Mouse (Mus musculus) heart, embryonic 15.5 days (tissue): ENCODE data around the gene Hepacam. TPM values are rescaled to one million over a fixed set of nuclear protein-coding genes. Genes with fewer than 3 reads are reported as not detected.

ENCODE experiments used
- ATAC-seq: fragments of 200-750 bp; cut with Nextera tagmentation; replicated peaks from 2 replicates; pipeline ENCODE4 v1.8.0; 2017; ENCODE audit warnings: low read depth, moderate TSS enrichment; ENCODE audit not compliant: insufficient number of reproducible peaks, insufficient read depth, low FRiP score
- H3K27ac ChIP-seq: fragments of 300-500 bp; sonication (generic); 2 replicates; pipeline ENCODE4 v1.5.1; 2015; ENCODE audit warnings: mild to moderate bottlenecking, inconsistent platforms
- H3K27me3 ChIP-seq: fragments of 300-500 bp; sonication (generic); 2 replicates; pipeline ENCODE4 v1.6.1; 2015; ENCODE audit warnings: inconsistent platforms
- H3K36me3 ChIP-seq: fragments of 300-500 bp; sonication (generic); 2 replicates; pipeline ENCODE4 v1.6.1; 2015; ENCODE audit warnings: mild to moderate bottlenecking, inconsistent platforms
- H3K4me1 ChIP-seq: fragments of 300-500 bp; sonication (generic); replicated peaks from 2 replicates; pipeline ENCODE4 v1.6.1; 2015; ENCODE audit warnings: inconsistent platforms
- H3K4me2 ChIP-seq: fragments of 300-500 bp; sonication (generic); 2 replicates; pipeline ENCODE4 v1.6.1; 2015; ENCODE audit warnings: inconsistent platforms, mild to moderate bottlenecking, moderate library complexity
- H3K4me3 ChIP-seq: fragments of 300-500 bp; sonication (generic); 2 replicates; pipeline ENCODE4 v1.5.1; 2015; ENCODE audit warnings: mild to moderate bottlenecking, inconsistent platforms
- H3K9ac ChIP-seq: fragments of 300-500 bp; sonication (generic); 2 replicates; pipeline ENCODE4 v1.6.1; 2015; ENCODE audit warnings: mild to moderate bottlenecking, inconsistent platforms
- H3K9me3 ChIP-seq: fragments of 300-500 bp; sonication (generic); replicated peaks from 2 replicates; pipeline ENCODE4 v1.6.1; 2016; ENCODE audit warnings: inconsistent platforms
- WGBS: fragments of 180-500 bp; shearing (Covaris S2); methylation state at CpG from one replicate; pipeline ENCODE4 v1.1.7; 2015; ENCODE audit warnings: mixed read lengths; 5-methylcytosine and 5-hydroxymethylcytosine counted together
- polyA plus RNA-seq: library from polyadenylated mRNA; unstranded; fragments of >200 nt; fragmentation: Nextera tagmentation; extraction: Ambion mirVana; gene quantifications from 2 replicates; pipeline ENCODE4 v1.2.1, GENCODE M21; 2015

Hepacam gene
- polyA plus RNA-seq, 1 experiment from 2014 or later = 0.09 TPM

DNA sequence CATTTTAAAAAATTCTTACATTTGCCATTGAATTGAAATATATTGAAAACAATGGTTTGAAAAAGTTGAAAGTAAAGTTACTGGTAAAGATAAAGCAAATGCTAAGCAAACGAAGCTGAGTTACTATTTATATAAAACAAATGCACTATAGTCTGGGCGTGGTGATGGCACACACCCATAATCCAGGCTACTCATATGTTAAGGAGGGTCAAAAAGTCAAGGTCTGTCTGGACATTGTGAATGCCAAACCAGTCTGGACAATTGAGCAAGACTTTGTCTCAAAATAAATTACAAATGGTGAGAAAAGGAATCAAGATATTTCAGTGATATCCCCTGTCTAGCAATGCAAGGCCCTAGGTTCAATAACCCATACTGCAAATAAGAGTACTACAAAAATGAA, 23.7 kb downstream of the Hepacam start:
- no peak for ATAC-seq
- Histone ChIP-seq H3K27ac (no peak overlapping the region), H3K9ac (no peak overlapping the region), H3K27me3 (peaks cover 7% of the 10 kb centered on the region), H3K4me1 (no peaks in the 10 kb centered on the region), H3K4me2 (no peak overlapping the region), H3K9me3 (no peaks in the 10 kb centered on the region), H3K36me3 (no peaks in the 10 kb centered on the region), H3K4me3 (no peak overlapping the region)
- WGBS = 51% methylated on average over 2 of the region's 2 CpGs

DNA sequence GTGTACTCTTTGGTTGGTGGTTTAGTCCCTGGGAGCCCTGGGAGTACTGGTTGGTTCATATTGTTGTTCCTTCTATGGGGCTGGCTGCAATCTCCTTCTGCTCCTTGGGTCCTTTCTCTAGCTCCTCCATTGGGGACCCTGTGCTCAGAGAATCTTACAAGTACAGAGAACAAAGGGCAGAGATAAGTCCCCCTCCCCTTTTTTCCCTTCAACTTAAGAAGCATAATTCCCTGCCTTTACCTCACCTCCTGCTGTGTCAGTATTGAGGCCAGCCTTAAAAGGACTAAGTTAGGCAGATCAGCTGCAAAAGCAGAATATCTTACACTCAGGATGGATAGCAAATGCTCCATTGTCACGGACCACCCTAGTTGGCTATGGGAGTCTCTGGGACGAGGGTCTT, 24.9 kb downstream of the Hepacam start:
- Histone ChIP-seq H3K27ac (no peak overlapping the region), H3K4me1 (no peaks in the 10 kb centered on the region), H3K4me2 (no peak overlapping the region), H3K4me3 (no peak overlapping the region), H3K9me3 (no peaks in the 10 kb centered on the region), H3K36me3 (no peaks in the 10 kb centered on the region), H3K9ac (no peak overlapping the region), H3K27me3 (no peaks in the 10 kb centered on the region)
- ATAC-seq = no peak
- WGBS = 79% methylated on average over 2 of the region's 2 CpGs

DNA sequence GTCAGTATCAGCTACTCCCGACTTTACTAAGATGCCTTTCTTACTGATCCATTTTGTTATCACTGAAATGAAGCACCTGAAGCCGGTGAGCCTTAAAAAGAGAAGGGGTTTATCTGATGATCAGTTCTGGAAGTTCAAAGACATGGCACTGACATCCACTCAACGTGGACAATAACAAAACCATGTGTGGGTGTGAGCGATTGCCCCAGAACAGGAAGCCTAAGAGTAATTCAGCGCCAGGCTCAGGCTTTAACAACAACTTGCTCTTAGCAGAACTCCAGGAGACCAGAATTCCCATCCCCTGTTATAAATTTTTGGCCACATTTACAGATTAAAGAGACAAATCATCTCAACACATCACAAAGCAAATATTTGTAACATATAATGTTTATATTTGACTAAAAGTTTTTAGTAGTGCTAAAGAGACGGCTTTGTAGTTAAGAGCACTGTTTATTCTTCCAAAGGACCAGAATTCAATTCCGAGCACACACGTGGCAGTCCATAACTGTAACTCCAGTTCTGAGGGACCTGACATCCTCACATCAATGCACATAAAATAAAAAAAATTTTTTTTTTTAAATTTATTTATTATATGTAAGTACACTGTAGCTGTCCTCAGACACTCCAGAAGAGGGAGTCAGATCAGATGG, 26.5 kb downstream of the Hepacam start:
- Histone ChIP-seq H3K4me2 (no peak overlapping the region), H3K9ac (no peak overlapping the region), H3K27ac (no peak overlapping the region), H3K4me3 (no peak overlapping the region), H3K27me3 (no peaks in the 10 kb centered on the region), H3K4me1 (no peaks in the 10 kb centered on the region), H3K9me3 (no peaks in the 10 kb centered on the region), H3K36me3 (no peaks in the 10 kb centered on the region)
- 59% methylated on average over 8 of the region's 8 CpGs for WGBS
- no peak for ATAC-seq

DNA sequence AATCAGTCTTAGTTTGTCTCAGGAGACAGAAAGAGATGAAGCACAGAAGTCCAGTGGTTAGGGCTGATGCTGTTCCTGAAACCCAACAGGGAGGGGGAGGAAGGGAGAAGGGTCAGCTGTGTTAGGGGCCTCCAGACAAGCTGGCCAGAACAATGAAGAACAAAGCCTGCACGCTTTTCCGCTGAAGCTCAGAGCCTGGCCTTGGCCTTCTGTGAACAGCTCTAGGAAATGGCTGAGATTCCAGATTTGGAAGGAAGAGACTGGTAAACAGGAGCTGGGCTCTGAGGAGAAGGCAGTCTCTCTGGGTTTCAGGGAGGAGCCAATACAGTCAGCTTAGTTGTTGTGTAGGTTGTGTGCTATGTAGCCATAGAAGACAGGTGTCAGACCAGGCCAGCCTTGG, 33.4 kb downstream of the Hepacam start:
- 74% methylated on average over 2 of the region's 2 CpGs for WGBS
- no peak overlapping the region for H3K4me3 ChIP-seq
- H3K27me3 ChIP-seq = no peaks in the 10 kb centered on the region
- no peak overlapping the region for H3K4me2 ChIP-seq
- H3K4me1 ChIP-seq = no peaks in the 10 kb centered on the region
- peak overlapping the region; percentile 46 for H3K27ac ChIP-seq
- peak; percentile 51 for ATAC-seq
- H3K36me3 ChIP-seq = no peaks in the 10 kb centered on the region
- no peaks in the 10 kb centered on the region for H3K9me3 ChIP-seq
- H3K9ac ChIP-seq = no peak overlapping the region

DNA sequence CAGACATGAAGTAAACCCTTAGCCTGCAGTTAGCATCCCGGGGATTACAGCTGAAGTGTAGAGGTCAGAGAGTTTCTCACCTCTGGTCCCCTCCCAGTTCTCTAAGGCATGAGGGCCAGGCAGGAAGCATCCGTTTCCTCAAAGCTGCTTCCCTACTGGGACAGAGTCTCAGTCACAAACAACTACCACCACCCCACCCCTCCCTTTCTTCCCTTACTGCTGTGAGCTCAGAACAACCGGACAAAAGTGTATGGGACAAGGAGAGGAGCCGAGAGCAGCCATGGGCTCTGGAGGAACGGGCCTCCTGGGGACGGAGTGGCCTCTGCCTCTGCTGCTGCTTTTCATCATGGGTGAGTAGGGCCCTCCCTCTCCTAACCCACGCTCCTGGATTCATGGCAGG, 34.7 kb downstream of the Hepacam start, which contains the start of gene Robo4:
TSS of gene Robo4 (plus strand) at position 96 of the 400 bp plus-strand sequence.
- peak within 1 kb of the TSS; percentile 35 for H3K4me3 ChIP-seq
- WGBS = 20% methylated on average over 7 of the region's 7 CpGs
- H3K9me3 ChIP-seq = no peaks in the 10 kb centered on the region
- ATAC-seq = peak; percentile 53; the same call in 1 of the 2 replicates
- H3K27ac ChIP-seq = peak within 1 kb of the TSS; percentile 78
- H3K9ac ChIP-seq = peak within 1 kb of the TSS; percentile 41; the same call in 1 of the 2 replicates
- peak within 1 kb of the TSS; percentile 42 for H3K4me2 ChIP-seq
- H3K4me1 ChIP-seq = no peaks in the 10 kb centered on the region
- no peaks in the 10 kb centered on the region for H3K27me3 ChIP-seq
- H3K36me3 ChIP-seq = no peaks in the 10 kb centered on the region

DNA sequence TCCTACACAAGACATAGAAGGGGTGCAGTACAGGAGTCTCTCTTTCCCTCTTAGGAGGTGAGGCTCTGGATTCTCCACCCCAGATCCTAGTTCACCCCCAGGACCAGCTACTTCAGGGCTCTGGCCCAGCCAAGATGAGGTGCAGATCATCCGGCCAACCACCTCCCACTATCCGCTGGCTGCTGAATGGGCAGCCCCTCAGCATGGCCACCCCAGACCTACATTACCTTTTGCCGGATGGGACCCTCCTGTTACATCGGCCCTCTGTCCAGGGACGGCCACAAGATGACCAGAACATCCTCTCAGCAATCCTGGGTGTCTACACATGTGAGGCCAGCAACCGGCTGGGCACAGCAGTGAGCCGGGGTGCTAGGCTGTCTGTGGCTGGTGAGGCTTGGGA, 35.4 kb downstream of the Hepacam start:
- Histone ChIP-seq H3K27ac (peak overlapping the region; percentile 78), H3K9me3 (no peaks in the 10 kb centered on the region), H3K4me1 (no peaks in the 10 kb centered on the region), H3K36me3 (no peaks in the 10 kb centered on the region), H3K4me3 (peak overlapping the region; percentile 35), H3K4me2 (peak overlapping the region; percentile 42), H3K9ac (peak overlapping the region; percentile 41; the same call in 1 of the 2 replicates), H3K27me3 (no peaks in the 10 kb centered on the region)
- 79% methylated on average over 7 of the region's 7 CpGs for WGBS
- no peak for ATAC-seq

DNA sequence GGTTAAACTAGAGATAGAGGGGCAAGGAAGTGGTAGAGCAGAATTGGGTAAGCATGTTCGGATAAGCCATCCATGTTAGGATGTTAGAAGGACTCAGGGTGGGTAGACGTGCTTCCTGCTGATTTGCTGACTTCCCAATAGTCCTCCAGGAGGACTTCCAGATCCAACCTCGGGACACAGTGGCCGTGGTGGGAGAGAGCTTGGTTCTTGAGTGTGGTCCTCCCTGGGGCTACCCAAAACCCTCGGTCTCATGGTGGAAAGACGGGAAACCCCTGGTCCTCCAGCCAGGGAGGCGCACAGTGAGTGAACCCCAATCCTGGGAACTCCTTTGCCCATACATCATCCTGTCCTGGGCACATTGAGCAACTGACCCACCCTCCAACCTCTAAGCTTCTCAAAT, 35.9 kb downstream of the Hepacam start:
- Histone ChIP-seq H3K4me2 (peak overlapping the region; percentile 42), H3K4me1 (peaks cover under 1% of the 10 kb centered on the region; the same call in 1 of the 2 replicates), H3K27me3 (no peaks in the 10 kb centered on the region), H3K4me3 (peak overlapping the region; percentile 35), H3K36me3 (no peaks in the 10 kb centered on the region), H3K9me3 (no peaks in the 10 kb centered on the region), H3K27ac (no peak overlapping the region), H3K9ac (peak overlapping the region; percentile 41; the same call in 1 of the 2 replicates)
- no peak for ATAC-seq
- WGBS = 83% methylated on average over 7 of the region's 7 CpGs

DNA sequence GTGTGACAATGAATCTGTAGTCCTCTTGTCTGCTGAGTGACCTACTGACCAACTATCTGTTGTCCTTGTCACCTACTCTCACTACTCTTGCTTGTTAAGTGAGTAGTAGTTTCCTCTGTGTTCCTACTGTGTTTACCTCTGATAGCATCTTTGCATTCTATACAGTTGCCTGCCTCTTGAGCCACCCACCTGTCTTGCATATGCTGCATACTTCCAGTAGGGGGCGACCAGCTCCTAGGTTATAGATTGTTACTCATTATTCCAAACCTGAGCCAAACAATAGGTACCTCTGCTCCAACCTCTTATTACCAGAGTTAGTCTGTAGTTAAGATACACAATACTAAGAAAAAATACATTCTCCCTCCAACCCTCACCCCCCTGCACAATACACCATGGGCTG, 39.2 kb downstream of the Hepacam start:
- WGBS = 0% methylated on average over 1 of the region's 1 CpGs

DNA sequence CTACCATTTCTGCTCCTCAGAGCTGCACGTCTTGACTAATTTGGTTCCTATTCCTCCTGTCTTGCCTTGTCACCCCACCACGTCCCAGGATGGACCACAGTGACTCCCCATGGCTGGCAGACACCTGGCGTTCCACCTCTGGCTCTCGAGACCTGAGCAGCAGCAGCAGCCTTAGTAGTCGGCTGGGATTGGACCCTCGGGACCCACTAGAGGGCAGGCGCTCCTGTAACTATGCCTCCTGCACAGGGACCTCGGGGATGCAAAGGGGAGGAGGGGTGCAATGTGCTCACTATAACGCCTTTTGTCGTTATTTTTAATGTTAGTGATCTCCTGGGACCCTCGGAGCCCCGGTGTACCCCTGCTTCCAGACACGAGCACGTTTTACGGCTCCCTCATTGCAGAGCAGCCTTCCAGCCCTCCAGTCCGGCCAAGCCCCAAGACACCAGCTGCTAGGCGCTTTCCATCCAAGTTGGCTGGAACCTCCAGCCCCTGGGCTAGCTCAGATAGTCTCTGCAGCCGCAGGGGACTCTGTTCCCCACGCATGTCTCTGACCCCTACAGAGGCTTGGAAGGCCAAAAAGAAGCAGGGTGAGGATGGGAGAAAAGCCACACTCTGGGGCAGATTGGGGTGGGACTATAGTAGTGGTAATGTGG, 40.8 kb downstream of the Hepacam start:
- Histone ChIP-seq H3K9ac (no peak overlapping the region), H3K4me2 (peak overlapping the region; percentile 41), H3K36me3 (no peaks in the 10 kb centered on the region), H3K4me1 (peaks cover 10% of the 10 kb centered on the region), H3K27ac (no peak overlapping the region), H3K4me3 (no peak overlapping the region), H3K9me3 (no peaks in the 10 kb centered on the region), H3K27me3 (no peaks in the 10 kb centered on the region)
- 23% methylated on average over 19 of the region's 19 CpGs for WGBS
- ATAC-seq = no peak

More for the DNA sequence above, 39.2 kb downstream of the Hepacam start:
- no peaks in the 10 kb centered on the region for H3K9me3 ChIP-seq
- no peaks in the 10 kb centered on the region for H3K36me3 ChIP-seq
- H3K9ac ChIP-seq = no peak overlapping the region
- H3K4me1 ChIP-seq = peaks cover 10% of the 10 kb centered on the region
- no peak overlapping the region for H3K4me3 ChIP-seq
- no peaks in the 10 kb centered on the region for H3K27me3 ChIP-seq
- no peak overlapping the region for H3K27ac ChIP-seq
- H3K4me2 ChIP-seq = no peak overlapping the region
- ATAC-seq = no peak

DNA sequence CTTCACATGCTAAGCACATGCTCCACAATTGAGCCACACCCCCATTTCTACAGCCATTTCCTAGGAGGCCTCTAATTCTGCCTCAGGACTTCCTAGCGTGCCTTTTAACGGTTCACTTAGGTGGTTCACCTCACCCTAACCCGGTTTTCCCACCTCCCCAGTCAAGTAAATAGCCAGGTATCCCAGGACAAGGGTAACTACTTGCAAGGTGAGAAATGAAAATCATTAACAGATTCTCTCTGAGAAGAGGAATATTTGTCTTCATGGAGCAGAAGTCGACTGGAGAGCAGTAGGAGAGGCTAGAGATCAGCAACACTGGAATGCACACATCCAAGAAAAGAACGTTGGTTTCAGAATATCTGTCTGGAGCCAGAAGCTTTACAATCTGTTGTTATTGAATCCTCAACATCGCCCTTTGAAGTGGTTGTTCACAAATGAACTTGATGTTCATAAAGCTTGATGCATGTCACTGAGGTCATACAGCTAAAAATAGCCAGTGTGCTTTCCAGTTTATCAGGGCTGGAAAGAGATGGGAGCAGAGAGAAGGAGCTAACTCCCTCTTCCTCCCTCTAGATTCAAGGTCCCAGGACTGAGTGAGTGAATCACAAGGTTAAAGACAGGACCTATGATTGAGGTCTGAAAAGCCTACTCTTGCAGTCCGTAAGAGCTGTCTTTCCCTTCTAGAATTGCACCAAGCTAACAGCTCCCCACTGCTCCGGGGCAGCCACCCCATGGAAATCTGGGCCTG, 42.7 kb downstream of the Hepacam start:
- no peak; the same call in 1 of the 2 replicates for ATAC-seq
- Histone ChIP-seq H3K9ac (no peak overlapping the region), H3K9me3 (no peaks in the 10 kb centered on the region), H3K27ac (no peak overlapping the region), H3K4me2 (no peak overlapping the region), H3K36me3 (no peaks in the 10 kb centered on the region), H3K27me3 (no peaks in the 10 kb centered on the region), H3K4me1 (peaks cover 10% of the 10 kb centered on the region), H3K4me3 (no peak overlapping the region)
- 54% methylated on average over 8 of the region's 8 CpGs for WGBS

DNA sequence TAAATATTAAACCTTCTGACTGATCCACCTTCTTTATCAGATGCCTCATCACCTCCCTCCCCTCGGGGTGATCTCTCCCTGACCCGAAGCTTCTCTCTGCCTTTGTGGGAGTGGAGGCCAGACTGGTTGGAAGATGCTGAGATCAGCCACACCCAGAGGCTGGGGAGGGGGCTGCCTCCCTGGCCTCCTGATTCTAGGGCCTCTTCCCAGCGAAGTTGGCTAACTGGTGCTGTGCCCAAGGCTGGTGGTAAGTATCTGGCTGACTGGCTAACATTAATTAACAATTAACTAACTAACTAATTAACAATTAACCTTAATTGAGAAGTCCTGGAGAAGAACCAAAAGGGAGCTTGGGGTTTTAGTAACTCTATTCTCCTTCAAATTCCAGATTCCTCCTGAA, 45.8 kb downstream of the Hepacam start:
- ATAC-seq = no peak

More for the DNA sequence above, 45.8 kb downstream of the Hepacam start:
- H3K9me3 ChIP-seq = no peaks in the 10 kb centered on the region
- H3K27ac ChIP-seq = no peak overlapping the region
- H3K27me3 ChIP-seq = no peaks in the 10 kb centered on the region
- H3K9ac ChIP-seq = no peak overlapping the region
- H3K4me3 ChIP-seq = no peak overlapping the region
- 44% methylated on average over 3 of the region's 3 CpGs for WGBS
- no peaks in the 10 kb centered on the region for H3K36me3 ChIP-seq
- H3K4me2 ChIP-seq = no peak overlapping the region
- H3K4me1 ChIP-seq = peaks cover 12% of the 10 kb centered on the region
